Mouse (Mus musculus): ENCODE measurements at regions not wholly inside any gene's neighbourhood (a gene's known extent, or its start where the extent isn't known, plus 50 kb on each side); places are given as distances from the start of the nearest gene placed in this dataset.

- TF ChIP-seq POLR2A (IDR thresholded peaks at IDR 0.05; ENCODE audit: control insufficient read depth, extremely low read depth, insufficient read depth, low read length, poor library complexity), result no peak
- TF ChIP-seq CTCF (IDR thresholded peaks at IDR 0.05; ENCODE audit: borderline replicate concordance, control insufficient read depth, extremely low read depth, insufficient read depth, low read length, poor library complexity), result no peak
Observed at GRCm38 (mm10) chr11:45577469-45578154, 274.2 kb upstream of the Clint1 start.

Measured in thymus, adult 2 months (tissue).